Mouse (Mus musculus) thymus, postnatal 25 days (tissue): Measurements from ENCODE around the gene Bean1.

Source experiments
- DNase-seq: peaks from one replicate; pipeline ENCODE4 v3.0.0; 2022

Gene Bean1

GRCm38 (mm10) chr8:104172420-104172819 lies 2.2 kb downstream of the Bean1 start:
- no peak for DNase-seq

- DNase-seq = no peak
Observed at GRCm38 (mm10) chr8:104175848-104176527, 5.7 kb downstream of the Bean1 start.

GRCm38 (mm10) chr8:104177054-104177453 lies 6.8 kb downstream of the Bean1 start:
- DNase-seq = no peak

GRCm38 (mm10) chr8:104184905-104185304 lies 14.7 kb downstream of the Bean1 start:
- no peak for DNase-seq

GRCm38 (mm10) chr8:104186827-104187226 lies 16.6 kb downstream of the Bean1 start:
- no peak for DNase-seq

GRCm38 (mm10) chr8:104187622-104188021 lies 17.4 kb downstream of the Bean1 start:
- DNase-seq = no peak

GRCm38 (mm10) chr8:104188459-104188858 lies 18.2 kb downstream of the Bean1 start:
- no peak for DNase-seq

GRCm38 (mm10) chr8:104190777-104191468 lies 20.7 kb downstream of the Bean1 start:
- no peak for DNase-seq

- DNase-seq = peak; percentile 57
Observed at GRCm38 (mm10) chr8:104191496-104191895, 21.3 kb downstream of the Bean1 start.

GRCm38 (mm10) chr8:104199802-104200201 lies 29.6 kb downstream of the Bean1 start:
- no peak for DNase-seq

- no peak for DNase-seq
Observed at GRCm38 (mm10) chr8:104201622-104202021, 31.4 kb downstream of the Bean1 start.

- DNase-seq = no peak
Observed at GRCm38 (mm10) chr8:104202320-104202719, 32.1 kb downstream of the Bean1 start.

GRCm38 (mm10) chr8:104205292-104205691 lies 35.0 kb downstream of the Bean1 start:
- no peak for DNase-seq

GRCm38 (mm10) chr8:104217601-104218000 lies 47.4 kb downstream of the Bean1 start:
- DNase-seq = no peak

GRCm38 (mm10) chr8:104219079-104219478 lies 48.8 kb downstream of the Bean1 start:
- peak; percentile 79 for DNase-seq

- DNase-seq = peak; percentile 71
Observed at GRCm38 (mm10) chr8:104219806-104220205, 49.6 kb downstream of the Bean1 start.

- no peak for DNase-seq
Observed at GRCm38 (mm10) chr8:104227048-104227447, 56.8 kb downstream of the Bean1 start.

- no peak for DNase-seq
Observed at GRCm38 (mm10) chr8:104230377-104230776, 60.1 kb downstream of the Bean1 start.

GRCm38 (mm10) chr8:104232039-104232438 lies 61.8 kb downstream of the Bean1 start:
- no peak for DNase-seq

- DNase-seq = no peak
Observed at GRCm38 (mm10) chr8:104232919-104233318, 62.7 kb downstream of the Bean1 start.

GRCm38 (mm10) chr8:104234573-104234972 lies 64.3 kb downstream of the Bean1 start:
- no peak for DNase-seq

GRCm38 (mm10) chr8:104239418-104239861 lies 69.2 kb downstream of the Bean1 start:
- DNase-seq = peak; percentile 53

GRCm38 (mm10) chr8:104242038-104242644 lies 71.9 kb downstream of the Bean1 start:
- no peak for DNase-seq

- DNase-seq = no peak
Observed at GRCm38 (mm10) chr8:104246621-104247020, 76.4 kb downstream of the Bean1 start.
